Mouse (Mus musculus): ENCODE results near the gene Unc13d. TPM values are rescaled to one million over a fixed set of nuclear protein-coding genes. Genes with fewer than 3 reads are reported as not detected.
"Not testable (repeated sequence)": the region's sequence is repeated elsewhere in the genome, so short reads cannot be mapped to it uniquely, and the experiment has no call there.

Unc13d gene
- polyA plus RNA-seq, 1 experiment, result 7.1 TPM

DNA sequence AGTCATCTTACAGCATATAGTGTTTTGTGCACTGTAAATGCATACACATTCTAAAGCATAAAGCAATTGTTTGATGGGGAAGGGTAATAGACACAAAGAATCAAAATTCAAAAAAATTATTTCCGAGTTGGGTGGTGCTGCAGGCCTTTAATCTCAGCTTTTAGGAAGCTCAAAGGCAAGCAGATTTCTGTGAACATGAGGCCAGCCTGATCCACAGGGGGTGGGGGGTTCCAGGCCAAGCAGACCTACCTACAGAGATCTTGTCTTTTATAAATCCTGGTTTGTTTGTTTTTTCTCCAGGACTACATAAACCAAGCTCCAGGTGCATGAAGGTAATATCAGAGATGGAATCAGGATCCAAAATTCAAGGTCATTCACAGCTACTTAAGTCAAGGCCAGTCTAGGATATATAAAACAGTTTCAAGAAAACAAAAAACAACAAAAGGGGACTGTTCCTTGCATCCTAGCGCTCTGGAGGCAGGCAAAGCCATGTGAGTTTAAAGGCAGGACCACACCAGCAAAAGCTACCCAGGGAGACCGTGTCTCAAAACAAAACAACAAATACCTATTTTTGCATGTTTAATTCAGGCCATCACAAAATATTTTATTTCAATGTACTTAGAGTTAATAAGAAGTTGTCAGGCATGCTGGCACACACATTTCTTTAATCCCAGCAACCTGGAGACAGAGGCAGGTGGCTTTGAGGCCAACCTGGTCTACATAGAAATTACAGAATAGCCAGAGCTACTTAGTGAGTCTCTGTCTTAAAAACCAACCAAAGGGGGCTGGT, 52.5 kb downstream of the Unc13d start:
- Histone ChIP-seq H3K27me3 (ENCODE audit: control insufficient read depth, insufficient read depth, low read length) (no peaks in the 10 kb centered on the region), H3K4me1 (ENCODE audit: control insufficient read depth, insufficient read depth, insufficient read length, low read length) (no peaks in the 10 kb centered on the region), H3K27ac (ENCODE audit: insufficient read depth, low read depth, low read length) (no peak overlapping the region), H3K36me3 (ENCODE audit: control insufficient read depth, insufficient read depth, low read length) (peaks cover 20% of the 10 kb centered on the region), H3K4me3 (ENCODE audit: low read depth, low read length) (no peak overlapping the region)
- 93% methylated on average over 3 of the region's 3 CpGs for WGBS
- TF ChIP-seq CTCF (IDR thresholded peaks at IDR 0.05; ENCODE audit: extremely low read depth, insufficient read length, insufficient replicate concordance, low read depth, low read length) (no peak), POLR2A (IDR thresholded peaks at IDR 0.05; ENCODE audit: low read depth, low read length) (no peak)

DNA sequence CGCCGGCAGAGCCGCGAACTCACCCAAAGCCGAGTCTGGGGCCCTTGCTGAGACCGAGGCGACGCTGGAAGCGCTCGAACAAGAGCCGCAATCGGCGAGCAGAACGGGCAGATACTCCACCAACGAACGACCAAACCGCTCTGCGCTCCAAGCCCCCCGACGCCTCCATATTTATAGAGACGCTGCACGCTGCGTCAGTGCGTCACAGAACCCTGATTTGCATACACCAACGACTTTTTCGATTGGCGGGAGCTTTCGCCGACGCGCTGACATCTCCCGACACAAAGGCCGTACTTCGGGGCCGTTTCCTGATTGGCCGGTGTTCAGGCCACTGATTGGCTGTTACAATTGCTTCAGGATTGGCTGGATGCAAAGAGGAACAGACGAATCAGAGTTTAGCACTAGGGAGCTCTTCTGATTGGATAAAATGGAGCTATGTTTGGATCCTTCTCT, 53.4 kb downstream of the Unc13d start:
- H3K4me3 ChIP-seq (ENCODE audit: low read depth, low read length), result peak overlapping the region; percentile 81
- H3K4me1 ChIP-seq (ENCODE audit: control insufficient read depth, insufficient read depth, insufficient read length, low read length), result no peaks in the 10 kb centered on the region
- no peak for TF ChIP-seq CTCF (IDR thresholded peaks at IDR 0.05; ENCODE audit: extremely low read depth, insufficient read length, insufficient replicate concordance, low read depth, low read length)
- peak; percentile 100 for TF ChIP-seq POLR2A (IDR thresholded peaks at IDR 0.05; ENCODE audit: low read depth, low read length)
- H3K27ac ChIP-seq (ENCODE audit: insufficient read depth, low read depth, low read length), result peak overlapping the region; percentile 98
- H3K27me3 ChIP-seq (ENCODE audit: control insufficient read depth, insufficient read depth, low read length), result no peaks in the 10 kb centered on the region
- under 1% methylated on average over 37 of the region's 37 CpGs for WGBS
- peaks cover 20% of the 10 kb centered on the region for H3K36me3 ChIP-seq (ENCODE audit: control insufficient read depth, insufficient read depth, low read length)

GRCm38 (mm10) chr11:116023771-116024355, 53.9 kb downstream of the Unc13d start:
- WGBS, result under 1% methylated on average over 57 of the region's 57 CpGs
- peak overlapping the region; percentile 81 for H3K4me3 ChIP-seq (ENCODE audit: low read depth, low read length)
- H3K27ac ChIP-seq (ENCODE audit: insufficient read depth, low read depth, low read length), result peak overlapping the region; percentile 98
- H3K4me1 ChIP-seq (ENCODE audit: control insufficient read depth, insufficient read depth, insufficient read length, low read length), result no peaks in the 10 kb centered on the region
- H3K36me3 ChIP-seq (ENCODE audit: control insufficient read depth, insufficient read depth, low read length), result peaks cover 20% of the 10 kb centered on the region
- no peaks in the 10 kb centered on the region for H3K27me3 ChIP-seq (ENCODE audit: control insufficient read depth, insufficient read depth, low read length)
- TF ChIP-seq POLR2A (IDR thresholded peaks at IDR 0.05; ENCODE audit: low read depth, low read length), result no peak
- TF ChIP-seq CTCF (IDR thresholded peaks at IDR 0.05; ENCODE audit: extremely low read depth, insufficient read length, insufficient replicate concordance, low read depth, low read length), result peak; percentile 72

DNA sequence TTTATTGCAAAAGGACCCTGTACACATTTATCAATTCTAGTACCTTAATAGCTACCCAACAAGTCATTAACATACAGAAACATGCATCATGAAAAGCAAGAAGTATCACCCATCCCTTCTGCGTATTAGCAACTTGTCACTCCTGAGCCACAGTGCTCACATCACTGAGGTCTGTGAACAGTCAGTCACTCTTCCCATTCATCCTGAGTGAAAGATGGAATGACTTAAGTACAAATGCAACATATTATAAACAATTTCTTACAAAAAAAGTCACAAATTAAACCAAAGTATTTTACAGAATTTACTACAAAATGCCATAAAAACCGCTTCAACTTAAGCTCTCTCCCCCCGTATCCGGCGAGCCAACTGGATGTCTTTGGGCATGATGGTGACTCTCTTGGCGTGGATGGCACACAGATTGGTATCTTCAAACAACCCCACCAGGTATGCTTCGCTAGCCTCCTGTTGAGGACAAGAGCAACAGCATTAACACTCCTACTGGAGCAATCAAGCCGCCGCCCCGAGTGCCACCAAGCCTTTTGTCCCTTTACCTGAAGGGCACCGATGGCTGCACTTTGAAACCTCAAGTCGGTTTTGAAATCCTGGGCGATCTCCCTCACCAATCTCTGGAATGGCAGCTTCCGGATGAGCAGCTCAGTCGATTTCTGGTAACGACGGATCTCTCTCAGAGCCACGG, 54.5 kb downstream of the Unc13d start:
- H3K27me3 ChIP-seq (ENCODE audit: control insufficient read depth, insufficient read depth, low read length); H3K4me1 ChIP-seq (ENCODE audit: control insufficient read depth, insufficient read depth, insufficient read length, low read length): not testable (repeated sequence)
- H3K4me3 ChIP-seq (ENCODE audit: low read depth, low read length), result peak overlapping the region; percentile 81
- WGBS, result under 1% methylated on average over 18 of the region's 18 CpGs
- peaks cover 20% of the 10 kb centered on the region for H3K36me3 ChIP-seq (ENCODE audit: control insufficient read depth, insufficient read depth, low read length)
- peak overlapping the region; percentile 98 for H3K27ac ChIP-seq (ENCODE audit: insufficient read depth, low read depth, low read length)

GRCm38 (mm10) chr11:116022256-116022780, 55.4 kb downstream of the Unc13d start:
- H3K4me1 ChIP-seq (ENCODE audit: control insufficient read depth, insufficient read depth, insufficient read length, low read length), result no peaks in the 10 kb centered on the region
- H3K27me3 ChIP-seq (ENCODE audit: control insufficient read depth, insufficient read depth, low read length), result no peaks in the 10 kb centered on the region
- 19% methylated on average over 4 of the region's 4 CpGs for WGBS
- no peak overlapping the region for H3K27ac ChIP-seq (ENCODE audit: insufficient read depth, low read depth, low read length)
- H3K4me3 ChIP-seq (ENCODE audit: low read depth, low read length), result no peak overlapping the region
- TF ChIP-seq POLR2A (IDR thresholded peaks at IDR 0.05; ENCODE audit: low read depth, low read length), result no peak
- no peak for TF ChIP-seq CTCF (IDR thresholded peaks at IDR 0.05; ENCODE audit: extremely low read depth, insufficient read length, insufficient replicate concordance, low read depth, low read length)
- peaks cover 20% of the 10 kb centered on the region for H3K36me3 ChIP-seq (ENCODE audit: control insufficient read depth, insufficient read depth, low read length)

DNA sequence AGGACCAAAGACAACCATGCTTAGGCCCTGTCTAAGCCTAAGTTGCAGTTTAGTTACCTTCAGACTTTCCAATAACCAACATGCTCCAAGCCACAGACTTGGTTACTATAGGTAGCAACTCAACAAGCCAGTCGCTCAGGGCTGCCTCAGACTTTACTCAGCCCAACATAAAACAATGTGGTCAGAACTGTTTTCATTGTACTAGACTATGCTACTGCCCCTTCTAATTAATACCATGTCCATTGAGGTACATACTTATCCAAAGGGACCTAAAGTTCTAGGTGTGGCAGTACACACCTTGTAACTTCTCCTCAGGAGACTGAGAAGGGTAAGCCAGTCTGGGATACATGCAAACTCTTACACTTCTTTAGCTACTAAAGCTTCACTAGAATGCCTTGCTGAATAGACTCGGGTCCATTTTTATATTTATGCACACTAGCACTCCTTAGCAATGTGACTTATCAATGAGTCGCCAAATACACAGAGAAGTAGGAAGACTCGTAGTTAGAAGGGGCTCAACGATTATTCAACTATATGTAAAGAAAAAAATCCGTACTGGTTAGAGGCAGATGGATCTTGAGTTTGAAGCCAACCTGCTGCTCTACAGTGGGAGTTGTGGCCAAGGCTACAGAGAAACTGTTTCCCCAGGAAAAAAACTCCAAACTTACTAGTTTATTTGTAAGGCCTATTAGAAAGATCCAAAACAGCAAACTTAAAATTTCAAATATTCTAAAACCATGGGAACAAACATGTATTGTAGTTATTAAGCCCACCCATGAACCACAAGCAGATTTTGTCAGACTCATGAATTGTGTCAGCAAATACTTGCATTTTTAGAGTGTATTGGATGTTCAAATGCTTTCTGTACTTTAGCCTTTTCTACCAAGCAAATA, 56.2 kb downstream of the Unc13d start:
- H3K27ac ChIP-seq (ENCODE audit: insufficient read depth, low read depth, low read length), result no peak overlapping the region
- TF ChIP-seq POLR2A (IDR thresholded peaks at IDR 0.05; ENCODE audit: low read depth, low read length), result no peak
- no peak for TF ChIP-seq CTCF (IDR thresholded peaks at IDR 0.05; ENCODE audit: extremely low read depth, insufficient read length, insufficient replicate concordance, low read depth, low read length)
- H3K4me1 ChIP-seq (ENCODE audit: control insufficient read depth, insufficient read depth, insufficient read length, low read length), result no peaks in the 10 kb centered on the region
- no peak overlapping the region for H3K4me3 ChIP-seq (ENCODE audit: low read depth, low read length)
- no peaks in the 10 kb centered on the region for H3K27me3 ChIP-seq (ENCODE audit: control insufficient read depth, insufficient read depth, low read length)
- 41% methylated on average over 6 of the region's 6 CpGs for WGBS
- peaks cover 20% of the 10 kb centered on the region for H3K36me3 ChIP-seq (ENCODE audit: control insufficient read depth, insufficient read depth, low read length)
